Mouse (Mus musculus) frontal cortex, postnatal 10 days (tissue): ENCODE data around the gene Insrr.
A peak's percentile ranks its signal among the peaks of the same experiment; 100 is the strongest.

Source experiments
- DNase-seq, 2 experiments: peaks; one replicate each; pipeline ENCODE4 v3.0.0; 2022; ENCODE audit warnings: low spot score in 2 of 2, mixed read lengths in 1 of 2

The Insrr gene

GRCm38 (mm10) chr3:87796736-87797334, at the start of gene Insrr:
Insrr (plus strand) TSS chr3:87796951.
- no peak for DNase-seq

GRCm38 (mm10) chr3:87748431-87748830, 48.3 kb upstream of the Insrr start, which contains the start of gene Lrrc71:
Lrrc71 (minus strand) TSS chr3:87748625.
- DNase-seq = no peak

GRCm38 (mm10) chr3:87749036-87749435, 47.7 kb upstream of the Insrr start:
- DNase-seq = no peak

- no peak for DNase-seq
These were observed 46.8 kb upstream of the Insrr start for GRCm38 (mm10) chr3:87749977-87750376.

GRCm38 (mm10) chr3:87752567-87752966, 44.2 kb upstream of the Insrr start:
- DNase-seq = no peak

GRCm38 (mm10) chr3:87753829-87754228, 42.9 kb upstream of the Insrr start:
- DNase-seq = no peak

GRCm38 (mm10) chr3:87755964-87756363, 40.8 kb upstream of the Insrr start:
- DNase-seq = peak; percentile 63 to 84

- DNase-seq = no peak
These were observed 40.3 kb upstream of the Insrr start for GRCm38 (mm10) chr3:87756488-87756887.

GRCm38 (mm10) chr3:87758641-87759040, 38.1 kb upstream of the Insrr start:
- no peak for DNase-seq

GRCm38 (mm10) chr3:87761408-87762375, 35.1 kb upstream of the Insrr start:
- DNase-seq = no peak

GRCm38 (mm10) chr3:87763202-87763601, 33.5 kb upstream of the Insrr start:
- no peak for DNase-seq

- DNase-seq = peak in 1 of 2 experiments; percentile 70
These were observed 33.0 kb upstream of the Insrr start for GRCm38 (mm10) chr3:87763683-87764289.

- no peak for DNase-seq
These were observed 32.2 kb upstream of the Insrr start for GRCm38 (mm10) chr3:87764506-87764905.

- no peak for DNase-seq
These were observed 31.7 kb upstream of the Insrr start for GRCm38 (mm10) chr3:87765091-87765490.

GRCm38 (mm10) chr3:87765631-87766283, 31.0 kb upstream of the Insrr start:
- DNase-seq = no peak

GRCm38 (mm10) chr3:87766284-87766667, 30.5 kb upstream of the Insrr start:
- DNase-seq = no peak

GRCm38 (mm10) chr3:87767764-87768163, 29.0 kb upstream of the Insrr start:
- no peak for DNase-seq

- no peak for DNase-seq
These were observed 28.3 kb upstream of the Insrr start for GRCm38 (mm10) chr3:87768431-87768830.

GRCm38 (mm10) chr3:87768844-87769243, 27.9 kb upstream of the Insrr start:
- DNase-seq = peak; percentile 48 to 59

GRCm38 (mm10) chr3:87769506-87769905, 27.2 kb upstream of the Insrr start:
- DNase-seq = no peak

GRCm38 (mm10) chr3:87770280-87770679, 26.5 kb upstream of the Insrr start:
- no peak for DNase-seq

GRCm38 (mm10) chr3:87771088-87771487, 25.7 kb upstream of the Insrr start:
- no peak for DNase-seq
